Mouse (Mus musculus) liver, embryonic 11.5 days (tissue): ENCODE data around the gene Dnajc22. TPM values are rescaled to one million over a fixed set of nuclear protein-coding genes. Genes with fewer than 3 reads are reported as not detected.

ENCODE experiments used
- ATAC-seq: fragments of 200-750 bp; cut with Nextera tagmentation; replicated peaks from 2 replicates; pipeline ENCODE4 v1.8.0; 2017; ENCODE audit warnings: moderate number of reproducible peaks, mild to moderate bottlenecking, moderate TSS enrichment, moderate library complexity; ENCODE audit not compliant: low FRiP score
- DNase-seq: peaks from one replicate; pipeline ENCODE4 v3.0.0-alpha.2; 2017; ENCODE audit warnings: low spot score
- H3K27ac ChIP-seq: fragments of 300-500 bp; sonication (generic); 2 replicates; pipeline ENCODE4 v1.5.1; 2014; ENCODE audit warnings: mild to moderate bottlenecking, low read depth, low read length, control low read depth
- H3K27me3 ChIP-seq: fragments of 300-500 bp; sonication (generic); replicated peaks from 2 replicates; pipeline ENCODE4 v1.6.1; 2014; ENCODE audit warnings: low read length, mixed read lengths; ENCODE audit not compliant: control insufficient read depth, insufficient read depth
- H3K36me3 ChIP-seq: fragments of 300-500 bp; sonication (generic); 2 replicates; pipeline ENCODE4 v1.6.1; 2014; ENCODE audit warnings: mild to moderate bottlenecking, low read length, moderate library complexity, mixed read lengths; ENCODE audit not compliant: control insufficient read depth, insufficient read depth
- H3K4me1 ChIP-seq: fragments of 300-500 bp; sonication (generic); replicated peaks from 2 replicates; pipeline ENCODE4 v1.6.1; 2014; ENCODE audit warnings: low read length, mixed read lengths; ENCODE audit not compliant: control insufficient read depth, insufficient read depth
- H3K4me2 ChIP-seq: fragments of 300-500 bp; sonication (generic); 2 replicates; pipeline ENCODE4 v1.6.1; 2014; ENCODE audit warnings: mild to moderate bottlenecking, control low read depth, moderate library complexity
- H3K4me3 ChIP-seq: fragments of 300-500 bp; sonication (generic); 2 replicates; pipeline ENCODE4 v1.5.1; 2014; ENCODE audit warnings: low read depth, low read length, control low read depth
- H3K9ac ChIP-seq: fragments of 300-500 bp; sonication (generic); 2 replicates; pipeline ENCODE4 v1.6.1; 2014; ENCODE audit warnings: low read depth, low read length, control low read depth
- H3K9me3 ChIP-seq: fragments of 300-500 bp; sonication (generic); 2 replicates; pipeline ENCODE4 v1.6.1; 2016; ENCODE audit warnings: low read length, inconsistent platforms, mixed read lengths; ENCODE audit not compliant: control insufficient read depth
- WGBS: fragments of 180-500 bp; shearing (Covaris S2); extraction: QIAGEN DNeasy Blood & Tissue Kit; methylation state at CpG from one replicate; pipeline ENCODE4 v1.1.7; 2014; 5-methylcytosine and 5-hydroxymethylcytosine counted together
- polyA plus RNA-seq: library from polyadenylated mRNA; unstranded; fragments of >200 nt; fragmentation: Nextera tagmentation; extraction: Ambion mirVana; gene quantifications from 2 replicates; pipeline ENCODE4 v1.2.1, GENCODE M21; 2014

Dnajc22 gene
- polyA plus RNA-seq, 1 experiment from 2014 or later: 19.8 TPM

- DNase-seq: peak; percentile 48
- H3K9ac ChIP-seq: no peak overlapping the region
- 53% methylated on average over 6 of the region's 6 CpGs for WGBS
- no peak for ATAC-seq
- H3K36me3 ChIP-seq: no peaks in the 10 kb centered on the region; the same call in 1 of the 2 replicates
- H3K4me2 ChIP-seq: peak overlapping the region; percentile 93
- no peak overlapping the region for H3K27ac ChIP-seq
- H3K27me3 ChIP-seq: no peaks in the 10 kb centered on the region
- no peaks in the 10 kb centered on the region for H3K9me3 ChIP-seq
- peaks cover 28% of the 10 kb centered on the region for H3K4me1 ChIP-seq
- peak overlapping the region; percentile 71 for H3K4me3 ChIP-seq
These were observed 35.0 kb downstream of the Dnajc22 start for GRCm38 (mm10) chr15:99127851-99128522.

DNA sequence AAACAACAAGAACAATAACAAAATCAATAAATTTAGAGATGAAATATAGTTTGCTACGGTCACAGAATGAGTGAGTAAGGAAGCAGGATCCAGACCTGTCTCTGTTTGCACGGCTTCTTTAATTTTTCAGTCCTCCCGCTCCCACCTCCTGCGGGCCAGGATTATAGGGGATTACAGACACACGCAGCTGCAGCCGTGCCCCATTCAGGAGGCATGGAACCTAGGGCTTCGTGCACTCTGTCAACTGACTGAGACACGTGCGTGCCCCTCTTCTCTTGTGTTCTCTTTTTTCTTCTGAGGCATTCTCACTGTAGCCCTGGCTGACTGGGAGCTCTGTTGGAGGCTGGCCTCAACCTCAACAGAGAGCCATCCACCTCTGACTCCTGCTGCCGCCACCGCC, 36.5 kb downstream of the Dnajc22 start:
- DNase-seq: no peak
- Histone ChIP-seq H3K27me3 (no peaks in the 10 kb centered on the region), H3K9ac (peak overlapping the region; percentile 40), H3K4me1 (peaks cover 28% of the 10 kb centered on the region), H3K36me3 (peaks cover 3% of the 10 kb centered on the region; the same call in 1 of the 2 replicates), H3K4me2 (no peak overlapping the region; the same call in 1 of the 2 replicates), H3K9me3 (no peaks in the 10 kb centered on the region), H3K27ac (no peak overlapping the region; the same call in 1 of the 2 replicates), H3K4me3 (no peak overlapping the region)
- no peak for ATAC-seq
- WGBS: 85% methylated on average over 11 of the region's 11 CpGs

- DNase-seq (no peak), ATAC-seq (no peak)
- Histone ChIP-seq H3K27me3 (no peaks in the 10 kb centered on the region), H3K36me3 (peaks cover 3% of the 10 kb centered on the region; the same call in 1 of the 2 replicates), H3K9ac (peak overlapping the region; percentile 40), H3K9me3 (no peaks in the 10 kb centered on the region), H3K4me3 (no peak overlapping the region), H3K4me2 (no peak overlapping the region; the same call in 1 of the 2 replicates), H3K27ac (peak overlapping the region; percentile 58; the same call in 1 of the 2 replicates), H3K4me1 (peaks cover 26% of the 10 kb centered on the region)
- WGBS: 69% methylated on average over 22 of the region's 22 CpGs
These were observed 37.3 kb downstream of the Dnajc22 start for GRCm38 (mm10) chr15:99129956-99130910.

DNA sequence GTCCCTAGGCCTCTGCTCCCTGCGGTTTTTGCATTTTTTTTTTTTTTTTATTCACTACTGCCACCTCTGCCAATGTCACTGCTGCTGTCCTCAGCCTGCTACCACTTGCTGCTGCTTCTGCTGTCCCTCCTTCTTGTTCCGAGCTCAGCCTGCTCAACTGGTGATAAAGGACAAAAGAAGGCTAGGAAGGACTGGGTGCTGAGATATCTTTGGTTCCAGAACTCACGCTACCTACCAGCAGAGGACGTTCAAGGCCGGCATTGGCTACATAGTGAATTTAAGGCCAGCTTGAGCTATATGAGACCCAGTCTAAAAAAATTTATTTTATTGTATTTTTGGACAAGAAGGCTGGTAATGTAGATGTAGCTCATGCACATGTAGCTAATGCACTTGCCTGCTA, 45.4 kb downstream of the Dnajc22 start:
- Histone ChIP-seq H3K4me2 (peak overlapping the region; percentile 43), H3K9ac (peak overlapping the region; percentile 50; the same call in 1 of the 2 replicates), H3K4me1 (peaks cover 16% of the 10 kb centered on the region), H3K9me3 (peaks cover 4% of the 10 kb centered on the region; the same call in 1 of the 2 replicates), H3K4me3 (no peak overlapping the region), H3K27ac (peak overlapping the region; percentile 78), H3K36me3 (peaks cover 6% of the 10 kb centered on the region), H3K27me3 (no peaks in the 10 kb centered on the region)
- ATAC-seq: peak; percentile 92
- DNase-seq: no peak
- 53% methylated on average over 5 of the region's 5 CpGs for WGBS

GRCm38 (mm10) chr15:99139669-99140068, 46.7 kb downstream of the Dnajc22 start:
- 64% methylated on average over 6 of the region's 6 CpGs for WGBS
- Histone ChIP-seq H3K27ac (no peak overlapping the region), H3K9me3 (peaks cover 4% of the 10 kb centered on the region; the same call in 1 of the 2 replicates), H3K4me1 (peaks cover 16% of the 10 kb centered on the region), H3K36me3 (peaks cover 6% of the 10 kb centered on the region), H3K27me3 (no peaks in the 10 kb centered on the region), H3K4me3 (no peak overlapping the region), H3K9ac (no peak overlapping the region), H3K4me2 (no peak overlapping the region)
- peak; percentile 47 for DNase-seq
- no peak for ATAC-seq

DNA sequence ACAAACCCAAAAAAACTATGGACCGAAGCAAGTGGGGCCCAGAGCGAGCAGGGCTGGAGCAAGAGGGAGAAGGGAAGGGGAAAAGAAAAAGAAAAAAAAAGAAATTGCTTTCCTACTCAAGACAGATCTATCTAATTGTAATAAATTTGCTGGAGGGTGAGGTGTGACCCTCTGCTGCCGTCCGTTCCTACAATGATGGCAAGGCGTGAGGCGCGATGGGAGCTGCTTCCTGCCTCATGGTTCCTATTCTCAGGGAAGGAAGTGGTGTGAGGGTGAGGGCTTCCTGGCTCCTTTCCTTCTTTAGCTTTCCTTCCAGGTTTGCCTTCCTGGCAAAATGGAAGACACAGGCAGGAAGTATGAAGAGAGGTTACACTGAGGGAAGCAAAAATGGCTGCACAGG, 57.5 kb downstream of the Dnajc22 start:
- no peak overlapping the region for H3K4me3 ChIP-seq
- H3K27ac ChIP-seq: no peak overlapping the region
- 90% methylated on average over 7 of the region's 7 CpGs for WGBS
- ATAC-seq: no peak
- no peaks in the 10 kb centered on the region for H3K4me1 ChIP-seq
- DNase-seq: no peak
- H3K9ac ChIP-seq: no peak overlapping the region
- peaks cover 21% of the 10 kb centered on the region for H3K36me3 ChIP-seq
- H3K9me3 ChIP-seq: no peaks in the 10 kb centered on the region
- no peaks in the 10 kb centered on the region for H3K27me3 ChIP-seq
- no peak overlapping the region for H3K4me2 ChIP-seq

GRCm38 (mm10) chr15:99151324-99151723, 58.4 kb downstream of the Dnajc22 start:
- no peak for ATAC-seq
- no peak for DNase-seq
- no peak overlapping the region for H3K9ac ChIP-seq
- H3K4me3 ChIP-seq: no peak overlapping the region
- no peaks in the 10 kb centered on the region for H3K9me3 ChIP-seq
- H3K27ac ChIP-seq: no peak overlapping the region
- H3K4me2 ChIP-seq: no peak overlapping the region
- 77% methylated on average over 8 of the region's 8 CpGs for WGBS
- peaks cover 16% of the 10 kb centered on the region for H3K36me3 ChIP-seq
- H3K4me1 ChIP-seq: no peaks in the 10 kb centered on the region
- H3K27me3 ChIP-seq: no peaks in the 10 kb centered on the region

GRCm38 (mm10) chr15:99153466-99153865, 60.5 kb downstream of the Dnajc22 start:
- Histone ChIP-seq H3K4me3 (no peak overlapping the region), H3K9me3 (no peaks in the 10 kb centered on the region), H3K9ac (no peak overlapping the region), H3K36me3 (peaks cover 9% of the 10 kb centered on the region), H3K27ac (no peak overlapping the region), H3K27me3 (no peaks in the 10 kb centered on the region), H3K4me1 (no peaks in the 10 kb centered on the region), H3K4me2 (no peak overlapping the region)
- 91% methylated on average over 8 of the region's 8 CpGs for WGBS
- ATAC-seq (no peak), DNase-seq (no peak)
